Mouse (Mus musculus) forebrain, embryonic 13.5 days (tissue): Measurements from ENCODE around the gene Nup54. TPM values are rescaled to one million over a fixed set of nuclear protein-coding genes. Genes with fewer than 3 reads are reported as not detected.

ENCODE experiments used
- ATAC-seq: fragments of 200-750 bp; cut with Nextera tagmentation; 2 replicates; pipeline ENCODE4 v1.8.0; 2017
- H3K27ac ChIP-seq: fragments of 300-500 bp; sonication (generic); 2 replicates; pipeline ENCODE4 v1.5.1; 2015; ENCODE audit warnings: inconsistent platforms, mild to moderate bottlenecking, moderate library complexity
- H3K27me3 ChIP-seq: fragments of 300-500 bp; sonication (generic); 2 replicates; pipeline ENCODE4 v1.6.1; 2015; ENCODE audit warnings: mild to moderate bottlenecking, inconsistent platforms
- H3K36me3 ChIP-seq: fragments of 300-500 bp; sonication (generic); 2 replicates; pipeline ENCODE4 v1.6.1; 2015; ENCODE audit warnings: mild to moderate bottlenecking, inconsistent platforms; ENCODE audit not compliant: poor library complexity, severe bottlenecking
- H3K4me1 ChIP-seq: fragments of 300-500 bp; sonication (generic); 2 replicates; pipeline ENCODE4 v1.6.1; 2015; ENCODE audit warnings: inconsistent platforms
- H3K4me2 ChIP-seq: fragments of 300-500 bp; sonication (generic); 2 replicates; pipeline ENCODE4 v1.6.1; 2015; ENCODE audit warnings: inconsistent platforms, mild to moderate bottlenecking, moderate library complexity
- H3K4me3 ChIP-seq: fragments of 300-500 bp; sonication (generic); 2 replicates; pipeline ENCODE4 v1.5.1; 2015; ENCODE audit warnings: mild to moderate bottlenecking, inconsistent platforms
- H3K9ac ChIP-seq: fragments of 300-500 bp; sonication (generic); 2 replicates; pipeline ENCODE4 v1.6.1; 2015; ENCODE audit warnings: mild to moderate bottlenecking, inconsistent platforms
- H3K9me3 ChIP-seq: fragments of 300-500 bp; sonication (generic); replicated peaks from 2 replicates; pipeline ENCODE4 v1.6.1; 2016; ENCODE audit warnings: inconsistent platforms
- WGBS: fragments of 180-500 bp; shearing (Covaris S2); methylation state at CpG from one replicate; pipeline ENCODE4 v1.1.7; 2015; 5-methylcytosine and 5-hydroxymethylcytosine counted together
- polyA plus RNA-seq: library from polyadenylated mRNA; unstranded; fragments of >200 nt; fragmentation: Nextera tagmentation; extraction: Ambion mirVana; gene quantifications from 2 replicates; pipeline ENCODE4 v1.2.1, GENCODE M21; 2015

Nup54 gene
- polyA plus RNA-seq, 1 experiment from 2014 or later, result 56.1 TPM

DNA sequence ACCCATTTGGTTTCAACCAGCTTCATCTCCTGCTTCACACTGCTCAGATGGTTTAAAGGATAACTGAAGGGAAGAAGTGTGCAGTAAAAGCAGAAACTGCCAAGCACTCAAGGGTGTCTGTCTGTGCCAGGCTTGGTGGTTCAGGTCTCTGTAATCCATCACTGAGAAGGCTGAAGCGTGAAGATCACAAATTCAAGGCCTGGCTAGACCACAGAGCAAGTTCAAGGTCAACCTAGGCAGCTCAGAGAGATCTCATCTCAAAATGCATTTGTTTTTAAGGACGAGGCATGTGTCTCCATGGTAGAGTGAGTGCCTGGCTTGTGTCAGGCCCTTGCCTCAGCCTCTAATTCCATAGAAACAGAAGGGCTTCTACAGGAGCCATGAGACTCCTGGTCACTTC is 10.0 kb upstream of the Nup54 start:
- no peaks in the 10 kb centered on the region for H3K9me3 ChIP-seq

DNA sequence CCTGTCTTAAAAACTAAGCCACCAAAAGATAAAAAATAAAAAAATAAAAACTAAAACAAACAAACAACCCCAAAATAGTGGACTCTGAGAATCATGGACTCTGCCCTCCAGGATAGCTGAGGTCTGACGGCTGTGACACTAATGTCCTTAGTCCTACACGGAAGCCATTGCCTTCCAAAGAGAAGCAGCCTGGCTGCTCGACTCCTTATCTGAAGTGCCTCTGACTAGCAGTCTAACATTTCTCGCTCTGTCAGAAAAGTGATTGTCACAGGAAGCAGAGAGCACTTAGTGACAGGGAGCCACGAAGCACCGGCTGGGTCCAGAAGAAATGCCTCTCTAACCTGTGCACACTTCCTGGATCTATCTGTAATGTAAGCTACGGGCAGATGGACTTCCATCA is 7.9 kb upstream of the Nup54 start:
- no peak for ATAC-seq
- H3K36me3 ChIP-seq, result peaks cover 51% of the 10 kb centered on the region

More for the DNA sequence above, 10.0 kb upstream of the Nup54 start:
- Histone ChIP-seq H3K4me2 (no peak overlapping the region), H3K27ac (no peak overlapping the region), H3K27me3 (no peaks in the 10 kb centered on the region), H3K4me3 (no peak overlapping the region), H3K9ac (no peak overlapping the region), H3K36me3 (peaks cover 72% of the 10 kb centered on the region), H3K4me1 (no peaks in the 10 kb centered on the region)
- WGBS, result 86% methylated on average over 2 of the region's 2 CpGs
- no peak for ATAC-seq

DNA sequence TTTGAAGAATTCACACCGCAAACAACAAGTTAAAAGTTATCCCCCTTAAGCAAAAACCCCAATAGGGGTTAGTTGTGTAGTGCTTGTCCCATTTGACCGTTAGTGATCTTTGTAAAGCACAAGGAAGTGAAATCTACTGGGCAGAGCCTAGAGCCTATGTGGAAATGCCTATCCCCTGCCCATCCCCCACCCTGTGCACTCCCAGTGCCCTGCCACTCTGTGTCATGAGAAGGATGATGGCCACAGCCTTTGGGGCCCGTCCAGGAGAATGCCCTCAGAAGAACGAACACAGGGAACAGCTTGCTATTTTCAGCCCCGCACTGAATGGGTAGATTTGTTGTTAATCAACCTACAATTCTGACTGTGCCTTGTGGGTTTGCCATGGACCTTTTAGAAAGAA is 6.5 kb upstream of the Nup54 start:
- H3K4me3 ChIP-seq, result no peak overlapping the region
- WGBS, result 81% methylated on average over 5 of the region's 5 CpGs
- H3K4me2 ChIP-seq, result no peak overlapping the region
- peaks cover 37% of the 10 kb centered on the region for H3K36me3 ChIP-seq
- H3K27ac ChIP-seq, result no peak overlapping the region
- H3K27me3 ChIP-seq, result no peaks in the 10 kb centered on the region
- H3K9me3 ChIP-seq, result no peaks in the 10 kb centered on the region
- H3K9ac ChIP-seq, result no peak overlapping the region
- no peaks in the 10 kb centered on the region for H3K4me1 ChIP-seq
- no peak for ATAC-seq

More for the DNA sequence above, 7.9 kb upstream of the Nup54 start:
- 90% methylated on average over 7 of the region's 7 CpGs for WGBS
- Histone ChIP-seq H3K27me3 (no peaks in the 10 kb centered on the region), H3K4me1 (no peaks in the 10 kb centered on the region), H3K9ac (no peak overlapping the region), H3K27ac (no peak overlapping the region), H3K9me3 (no peaks in the 10 kb centered on the region), H3K4me2 (no peak overlapping the region), H3K4me3 (no peak overlapping the region)

GRCm38 (mm10) chr5:92438540-92438939 is 3.5 kb upstream of the Nup54 start:
- no peak for ATAC-seq
- 92% methylated on average over 8 of the region's 8 CpGs for WGBS
- Histone ChIP-seq H3K4me3 (no peak overlapping the region), H3K27ac (no peak overlapping the region), H3K4me1 (peaks cover 9% of the 10 kb centered on the region), H3K4me2 (no peak overlapping the region), H3K27me3 (no peaks in the 10 kb centered on the region), H3K9ac (no peak overlapping the region), H3K9me3 (no peaks in the 10 kb centered on the region), H3K36me3 (peaks cover 10% of the 10 kb centered on the region)

GRCm38 (mm10) chr5:92434571-92434985 is 441 bp downstream of the Nup54 start:
- peak overlapping the region; percentile 71 for H3K4me2 ChIP-seq
- H3K4me3 ChIP-seq, result peak overlapping the region; percentile 80
- 0% methylated on average over 19 of the region's 39 CpGs for WGBS
- H3K36me3 ChIP-seq, result 0 out of 2 replicates have a peak, but pooled peaks cover 4% of the 10 kb centered on the region
- peak overlapping the region; percentile 72 for H3K27ac ChIP-seq
- no peaks in the 10 kb centered on the region for H3K9me3 ChIP-seq
- peak overlapping the region; percentile 85 for H3K9ac ChIP-seq
- H3K27me3 ChIP-seq, result no peaks in the 10 kb centered on the region
- ATAC-seq, result peak; percentile 65
- peaks cover 24% of the 10 kb centered on the region for H3K4me1 ChIP-seq

DNA sequence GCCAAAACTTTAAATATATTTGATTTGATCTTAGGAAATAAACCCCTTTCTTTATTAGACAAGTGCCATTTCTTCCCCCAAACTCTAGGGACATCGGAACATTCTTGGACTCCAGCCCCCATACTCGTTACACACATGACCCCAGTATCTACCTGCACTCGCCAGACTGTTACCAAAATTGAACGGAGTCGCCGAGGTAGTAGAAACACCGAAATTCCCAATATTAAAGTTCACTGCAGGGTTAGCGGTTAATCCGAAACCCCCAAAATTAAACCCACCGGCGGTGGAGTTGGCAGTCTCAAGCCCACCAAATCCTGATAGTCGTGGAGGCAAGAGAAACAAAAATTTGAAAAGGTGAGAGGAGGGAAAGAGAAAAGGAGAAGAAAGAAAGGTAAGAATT is 949 bp downstream of the Nup54 start:
- Histone ChIP-seq H3K27ac (no peak overlapping the region), H3K4me2 (peak overlapping the region; percentile 71), H3K36me3 (peaks cover 9% of the 10 kb centered on the region), H3K9me3 (no peaks in the 10 kb centered on the region), H3K27me3 (no peaks in the 10 kb centered on the region), H3K4me3 (peak overlapping the region; percentile 80), H3K4me1 (peaks cover 24% of the 10 kb centered on the region), H3K9ac (peak overlapping the region; percentile 85)
- under 1% methylated on average over 12 of the region's 12 CpGs for WGBS
- ATAC-seq, result no peak

DNA sequence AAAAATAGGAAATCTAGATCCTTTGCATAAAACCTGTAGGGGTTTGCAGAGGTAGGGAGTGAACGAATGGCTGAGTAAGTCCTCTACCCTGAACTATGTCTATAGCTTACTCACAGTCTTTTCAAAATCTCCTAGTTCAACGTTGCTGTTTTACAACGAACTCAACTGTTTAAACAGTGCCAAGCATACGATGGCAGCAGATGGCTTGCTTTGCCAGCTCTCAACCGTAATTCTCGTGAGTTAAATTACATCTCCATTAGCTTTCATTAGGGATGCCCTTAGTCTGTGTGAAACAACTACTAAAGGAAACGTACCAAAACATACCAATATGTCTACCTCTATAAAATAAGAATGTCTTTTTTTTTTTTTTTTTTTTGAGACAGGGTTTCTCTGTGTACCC is 3.4 kb downstream of the Nup54 start:
- ATAC-seq, result no peak
- Histone ChIP-seq H3K4me2 (no peak overlapping the region), H3K36me3 (peaks cover 33% of the 10 kb centered on the region), H3K4me1 (peaks cover 24% of the 10 kb centered on the region), H3K27me3 (no peaks in the 10 kb centered on the region), H3K9ac (no peak overlapping the region), H3K9me3 (no peaks in the 10 kb centered on the region), H3K27ac (no peak overlapping the region), H3K4me3 (no peak overlapping the region)
- WGBS, result 66% methylated on average over 7 of the region's 7 CpGs

GRCm38 (mm10) chr5:92430723-92431122 is 4.3 kb downstream of the Nup54 start:
- WGBS, result 77% methylated on average over 5 of the region's 5 CpGs
- H3K4me2 ChIP-seq, result no peak overlapping the region
- H3K4me1 ChIP-seq, result peaks cover 24% of the 10 kb centered on the region
- H3K27ac ChIP-seq, result 0 out of 2 replicates have a peak overlapping the region, but pooled peaks have one; percentile 0
- H3K36me3 ChIP-seq, result peaks cover 39% of the 10 kb centered on the region
- H3K4me3 ChIP-seq, result no peak overlapping the region
- ATAC-seq, result no peak
- H3K9ac ChIP-seq, result no peak overlapping the region
- H3K27me3 ChIP-seq, result no peaks in the 10 kb centered on the region
- no peaks in the 10 kb centered on the region for H3K9me3 ChIP-seq

- no peaks in the 10 kb centered on the region for H3K27me3 ChIP-seq
- 95% methylated on average over 11 of the region's 11 CpGs for WGBS
- peaks cover 89% of the 10 kb centered on the region for H3K36me3 ChIP-seq
These were observed 10.9 kb downstream of the Nup54 start for GRCm38 (mm10) chr5:92424126-92424525.

GRCm38 (mm10) chr5:92413982-92414375 is 21.0 kb downstream of the Nup54 start:
- Histone ChIP-seq H3K9me3 (no peaks in the 10 kb centered on the region), H3K4me2 (no peak overlapping the region), H3K36me3 (peaks cover 45% of the 10 kb centered on the region), H3K27me3 (no peaks in the 10 kb centered on the region), H3K4me3 (no peak overlapping the region), H3K9ac (no peak overlapping the region), H3K27ac (no peak overlapping the region), H3K4me1 (no peaks in the 10 kb centered on the region)
- WGBS, result 92% methylated on average over 8 of the region's 8 CpGs
- ATAC-seq, result no peak

More at GRCm38 (mm10) chr5:92424126-92424525, 10.9 kb downstream of the Nup54 start:
- no peak overlapping the region for H3K4me3 ChIP-seq
- H3K9me3 ChIP-seq, result no peaks in the 10 kb centered on the region
- no peak overlapping the region for H3K4me2 ChIP-seq
- H3K27ac ChIP-seq, result no peak overlapping the region
- no peaks in the 10 kb centered on the region for H3K4me1 ChIP-seq
- H3K9ac ChIP-seq, result no peak overlapping the region
- no peak for ATAC-seq

- WGBS, result 91% methylated on average over 11 of the region's 11 CpGs
- Histone ChIP-seq H3K4me3 (no peak overlapping the region), H3K9ac (no peak overlapping the region), H3K27ac (no peak overlapping the region), H3K27me3 (no peaks in the 10 kb centered on the region), H3K9me3 (no peaks in the 10 kb centered on the region), H3K4me2 (no peak overlapping the region), H3K4me1 (no peaks in the 10 kb centered on the region), H3K36me3 (peaks cover 41% of the 10 kb centered on the region)
- ATAC-seq, result no peak
These were observed 21.6 kb downstream of the Nup54 start for GRCm38 (mm10) chr5:92413271-92413981.

GRCm38 (mm10) chr5:92411461-92412140 is 23.4 kb downstream of the Nup54 start:
- no peak overlapping the region for H3K9ac ChIP-seq
- H3K4me3 ChIP-seq, result no peak overlapping the region
- H3K4me1 ChIP-seq, result no peaks in the 10 kb centered on the region
- H3K9me3 ChIP-seq, result no peaks in the 10 kb centered on the region
- 65% methylated on average over 7 of the region's 7 CpGs for WGBS
- 0 out of 2 replicates have a peak, but pooled peaks have one; percentile 6 for ATAC-seq
- 0 out of 2 replicates have a peak overlapping the region, but pooled peaks have one; percentile 25 for H3K27ac ChIP-seq
- H3K4me2 ChIP-seq, result no peak overlapping the region
- H3K27me3 ChIP-seq, result no peaks in the 10 kb centered on the region
- H3K36me3 ChIP-seq, result peaks cover 24% of the 10 kb centered on the region
